Mouse (Mus musculus) natural killer cell, adult 2 months (primary cell): ENCODE data around the gene Tom1l2.

Experiments used
- DNase-seq, 2 experiments: peaks; one replicate each; pipeline ENCODE4 v3.0.0; 2022; ENCODE audit warnings: low spot score in 2 of 2

Gene Tom1l2

GRCm38 (mm10) chr11:60232441-60233058 is 120.2 kb downstream of the Tom1l2 start:
- DNase-seq: no peak

GRCm38 (mm10) chr11:60231951-60232350 is 120.8 kb downstream of the Tom1l2 start:
- DNase-seq: no peak

GRCm38 (mm10) chr11:60231326-60231725 is 121.4 kb downstream of the Tom1l2 start:
- DNase-seq: no peak

GRCm38 (mm10) chr11:60230512-60230911 is 122.2 kb downstream of the Tom1l2 start:
- no peak for DNase-seq

GRCm38 (mm10) chr11:60229821-60230220 is 122.9 kb downstream of the Tom1l2 start:
- DNase-seq: no peak

- no peak for DNase-seq
Measured at GRCm38 (mm10) chr11:60228525-60228924, 124.2 kb downstream of the Tom1l2 start.

- DNase-seq: no peak
Measured at GRCm38 (mm10) chr11:60225874-60226273, 126.8 kb downstream of the Tom1l2 start.

- DNase-seq: no peak
Measured at GRCm38 (mm10) chr11:60224676-60225075, 128.0 kb downstream of the Tom1l2 start.

- DNase-seq: peak; percentile 76 to 85
Measured at GRCm38 (mm10) chr11:60222469-60223236, 130.1 kb downstream of the Tom1l2 start, which contains the start of gene Srebf1. TSS of gene Srebf1 (minus strand) at chr11:60222581.

- DNase-seq: no peak
Measured at GRCm38 (mm10) chr11:60222085-60222468, 130.6 kb downstream of the Tom1l2 start.

- no peak for DNase-seq
Measured at GRCm38 (mm10) chr11:60221425-60221824, 131.3 kb downstream of the Tom1l2 start.

- DNase-seq: peak; percentile 93 to 94
Measured at GRCm38 (mm10) chr11:60220291-60220804, 132.4 kb downstream of the Tom1l2 start.

GRCm38 (mm10) chr11:60219609-60220008 is 133.1 kb downstream of the Tom1l2 start:
- DNase-seq: peak; percentile 33 to 45

- no peak for DNase-seq
Measured at GRCm38 (mm10) chr11:60217467-60217866, 135.2 kb downstream of the Tom1l2 start.

- no peak for DNase-seq
Measured at GRCm38 (mm10) chr11:60216671-60217070, 136.0 kb downstream of the Tom1l2 start.

GRCm38 (mm10) chr11:60213266-60213665 is 139.4 kb downstream of the Tom1l2 start:
- DNase-seq: no peak

GRCm38 (mm10) chr11:60211761-60212160 is 140.9 kb downstream of the Tom1l2 start:
- DNase-seq: no peak

- no peak for DNase-seq
Measured at GRCm38 (mm10) chr11:60211152-60211551, 141.6 kb downstream of the Tom1l2 start.

GRCm38 (mm10) chr11:60210305-60210724 is 142.4 kb downstream of the Tom1l2 start:
- peak; percentile 96 to 97 for DNase-seq

- no peak for DNase-seq
Measured at GRCm38 (mm10) chr11:60209933-60210249, 142.8 kb downstream of the Tom1l2 start.

- no peak for DNase-seq
Measured at GRCm38 (mm10) chr11:60209217-60209932, 143.3 kb downstream of the Tom1l2 start.

- DNase-seq: no peak
Measured at GRCm38 (mm10) chr11:60208712-60209111, 144.0 kb downstream of the Tom1l2 start.
